Mouse (Mus musculus) hindbrain, embryonic 16.5 days (tissue): ENCODE data around the gene Cd200r1. TPM values are rescaled to one million over a fixed set of nuclear protein-coding genes. Genes with fewer than 3 reads are reported as not detected.
A peak's percentile ranks its signal among the peaks of the same experiment; 100 is the strongest.

ENCODE experiments used
- ATAC-seq: fragments of 200-750 bp; cut with Nextera tagmentation; 2 replicates; pipeline ENCODE4 v1.8.0; 2017; ENCODE audit warnings: moderate TSS enrichment, moderate library complexity
- H3K27ac ChIP-seq: fragments of 300-500 bp; sonication (generic); 2 replicates; pipeline ENCODE4 v1.5.1; 2014; ENCODE audit warnings: low read depth, mild to moderate bottlenecking, control low read depth, low read length, moderate library complexity
- H3K27me3 ChIP-seq: fragments of 300-500 bp; sonication (generic); replicated peaks from 2 replicates; pipeline ENCODE4 v1.6.1; 2014; ENCODE audit warnings: low read length; ENCODE audit not compliant: control insufficient read depth, insufficient read depth
- H3K36me3 ChIP-seq: fragments of 300-500 bp; sonication (generic); 2 replicates; pipeline ENCODE4 v1.6.1; 2014; ENCODE audit warnings: mild to moderate bottlenecking, low read length, moderate library complexity, mixed read lengths; ENCODE audit not compliant: control insufficient read depth, insufficient read depth
- H3K4me1 ChIP-seq: fragments of 300-500 bp; sonication (generic); 2 replicates; pipeline ENCODE4 v1.6.1; 2014; ENCODE audit warnings: low read depth, low read length; ENCODE audit not compliant: control insufficient read depth, insufficient read depth
- H3K4me2 ChIP-seq: fragments of 300-500 bp; sonication (generic); 2 replicates; pipeline ENCODE4 v1.6.1; 2014; ENCODE audit warnings: mild to moderate bottlenecking, low read length, control low read depth, moderate library complexity
- H3K4me3 ChIP-seq: fragments of 300-500 bp; sonication (generic); 2 replicates; pipeline ENCODE4 v1.5.1; 2014; ENCODE audit warnings: mild to moderate bottlenecking, low read length, control low read depth, moderate library complexity
- H3K9ac ChIP-seq: fragments of 300-500 bp; sonication (generic); 2 replicates; pipeline ENCODE4 v1.6.1; 2014; ENCODE audit warnings: low read depth, mild to moderate bottlenecking, control low read depth, low read length, moderate library complexity
- H3K9me3 ChIP-seq: fragments of 300-500 bp; sonication (generic); 2 replicates; pipeline ENCODE4 v1.6.1; 2014; ENCODE audit warnings: mild to moderate bottlenecking, low read length, moderate library complexity; ENCODE audit not compliant: control insufficient read depth
- WGBS: fragments of 180-500 bp; shearing (Covaris S2); extraction: QIAGEN DNeasy Blood & Tissue Kit; methylation state at CpG from one replicate; pipeline ENCODE4 v1.1.7; 2014; 5-methylcytosine and 5-hydroxymethylcytosine counted together
- polyA plus RNA-seq: library from polyadenylated mRNA; unstranded; fragments of >200 nt; fragmentation: Nextera tagmentation; extraction: Ambion mirVana; gene quantifications from 2 replicates; pipeline ENCODE4 v1.2.1, GENCODE M21; 2015

Gene Cd200r1
- polyA plus RNA-seq, 1 experiment from 2014 or later, result 0.31 TPM

- ATAC-seq, result no peak
- Histone ChIP-seq H3K4me1 (peaks cover 13% of the 10 kb centered on the region), H3K4me2 (no peak overlapping the region), H3K9ac (no peak overlapping the region), H3K36me3 (no peaks in the 10 kb centered on the region), H3K9me3 (no peaks in the 10 kb centered on the region), H3K27ac (no peak overlapping the region), H3K27me3 (no peaks in the 10 kb centered on the region), H3K4me3 (no peak overlapping the region)
- WGBS, result 61% methylated on average over 3 of the region's 3 CpGs
These were observed 17.5 kb upstream of the Cd200r1 start for GRCm38 (mm10) chr16:44748007-44748406.

GRCm38 (mm10) chr16:44757700-44758099 is 7.8 kb upstream of the Cd200r1 start:
- H3K4me2 ChIP-seq, result no peak overlapping the region
- no peak overlapping the region for H3K4me3 ChIP-seq
- H3K27ac ChIP-seq, result no peak overlapping the region
- WGBS, result 92% methylated on average over 8 of the region's 8 CpGs
- H3K4me1 ChIP-seq, result no peaks in the 10 kb centered on the region
- H3K36me3 ChIP-seq, result no peaks in the 10 kb centered on the region
- no peaks in the 10 kb centered on the region for H3K9me3 ChIP-seq
- no peaks in the 10 kb centered on the region for H3K27me3 ChIP-seq
- ATAC-seq, result no peak
- H3K9ac ChIP-seq, result no peak overlapping the region

- H3K4me3 ChIP-seq, result no peak overlapping the region
- no peaks in the 10 kb centered on the region for H3K4me1 ChIP-seq
- no peaks in the 10 kb centered on the region for H3K27me3 ChIP-seq
- WGBS, result 73% methylated on average over 1 of the region's 1 CpGs
- no peak overlapping the region for H3K4me2 ChIP-seq
- no peak overlapping the region for H3K9ac ChIP-seq
- ATAC-seq, result no peak
- no peaks in the 10 kb centered on the region for H3K36me3 ChIP-seq
- H3K27ac ChIP-seq, result no peak overlapping the region
- H3K9me3 ChIP-seq, result no peaks in the 10 kb centered on the region
These were observed 3.7 kb upstream of the Cd200r1 start for GRCm38 (mm10) chr16:44761811-44762210.

GRCm38 (mm10) chr16:44766320-44766892 is 870 bp downstream of the Cd200r1 start:
- Histone ChIP-seq H3K4me2 (no peak overlapping the region), H3K4me1 (no peaks in the 10 kb centered on the region), H3K27me3 (no peaks in the 10 kb centered on the region), H3K36me3 (no peaks in the 10 kb centered on the region), H3K9ac (no peak overlapping the region), H3K9me3 (no peaks in the 10 kb centered on the region), H3K27ac (no peak overlapping the region), H3K4me3 (no peak overlapping the region)
- ATAC-seq, result no peak
- 92% methylated on average over 9 of the region's 9 CpGs for WGBS

- Histone ChIP-seq H3K4me2 (no peak overlapping the region), H3K27me3 (no peaks in the 10 kb centered on the region), H3K9me3 (no peaks in the 10 kb centered on the region), H3K9ac (no peak overlapping the region), H3K36me3 (no peaks in the 10 kb centered on the region), H3K4me3 (no peak overlapping the region), H3K27ac (no peak overlapping the region), H3K4me1 (no peaks in the 10 kb centered on the region)
- 89% methylated on average over 7 of the region's 7 CpGs for WGBS
- ATAC-seq, result no peak
These were observed 2.0 kb downstream of the Cd200r1 start for GRCm38 (mm10) chr16:44767506-44767905.

GRCm38 (mm10) chr16:44767967-44768366 is 2.4 kb downstream of the Cd200r1 start:
- ATAC-seq, result peak; percentile 60; the same call in 1 of the 2 replicates
- Histone ChIP-seq H3K27ac (no peak overlapping the region), H3K9me3 (no peaks in the 10 kb centered on the region), H3K27me3 (no peaks in the 10 kb centered on the region), H3K36me3 (no peaks in the 10 kb centered on the region), H3K4me1 (no peaks in the 10 kb centered on the region), H3K4me2 (no peak overlapping the region), H3K9ac (no peak overlapping the region), H3K4me3 (no peak overlapping the region)
- WGBS, result 63% methylated on average over 2 of the region's 2 CpGs

GRCm38 (mm10) chr16:44772577-44772976 is 7.0 kb downstream of the Cd200r1 start:
- ATAC-seq, result no peak
- Histone ChIP-seq H3K27me3 (no peaks in the 10 kb centered on the region), H3K9ac (no peak overlapping the region), H3K36me3 (no peaks in the 10 kb centered on the region), H3K27ac (no peak overlapping the region), H3K4me3 (no peak overlapping the region), H3K4me1 (no peaks in the 10 kb centered on the region), H3K9me3 (no peaks in the 10 kb centered on the region), H3K4me2 (no peak overlapping the region)
- WGBS, result 80% methylated on average over 6 of the region's 6 CpGs

- WGBS, result 86% methylated on average over 3 of the region's 3 CpGs
- H3K4me3 ChIP-seq, result no peak overlapping the region
These were observed 8.1 kb downstream of the Cd200r1 start for GRCm38 (mm10) chr16:44773673-44774072.

GRCm38 (mm10) chr16:44774201-44774600 is 8.7 kb downstream of the Cd200r1 start:
- Histone ChIP-seq H3K4me2 (no peak overlapping the region), H3K27me3 (no peaks in the 10 kb centered on the region), H3K36me3 (no peaks in the 10 kb centered on the region)

More at GRCm38 (mm10) chr16:44773673-44774072, 8.1 kb downstream of the Cd200r1 start:
- H3K36me3 ChIP-seq, result no peaks in the 10 kb centered on the region
- no peak overlapping the region for H3K4me2 ChIP-seq
- H3K27me3 ChIP-seq, result no peaks in the 10 kb centered on the region
- no peak overlapping the region for H3K9ac ChIP-seq
- H3K4me1 ChIP-seq, result no peaks in the 10 kb centered on the region
- H3K27ac ChIP-seq, result no peak overlapping the region
- H3K9me3 ChIP-seq, result no peaks in the 10 kb centered on the region
- ATAC-seq, result no peak

More at GRCm38 (mm10) chr16:44774201-44774600, 8.7 kb downstream of the Cd200r1 start:
- no peak overlapping the region for H3K4me3 ChIP-seq
- H3K4me1 ChIP-seq, result no peaks in the 10 kb centered on the region
- no peak overlapping the region for H3K9ac ChIP-seq
- no peak for ATAC-seq
- H3K9me3 ChIP-seq, result no peaks in the 10 kb centered on the region
- no peak overlapping the region for H3K27ac ChIP-seq
- WGBS, result 90% methylated on average over 6 of the region's 6 CpGs
